Mouse (Mus musculus) macrophage (primary cell): ENCODE results near the gene Magi1. TPM values are rescaled to one million over a fixed set of nuclear protein-coding genes. Genes with fewer than 3 reads are reported as not detected.

Source experiments
- H3K27ac ChIP-seq: fragments of 350-480 bp; formaldehyde crosslinking; 2 replicates; pipeline ENCODE4 v1.9.0; 2021
- H3K36me3 ChIP-seq: fragments of 350-480 bp; formaldehyde crosslinking; 2 replicates; pipeline ENCODE4 v1.9.0; 2021; ENCODE audit errors: inconsistent target
- H3K4me3 ChIP-seq: fragments of 350-480 bp; formaldehyde crosslinking; 2 replicates; pipeline ENCODE4 v1.9.0; 2021; ENCODE audit errors: inconsistent target
- H3K79me2 ChIP-seq: fragments of 350-480 bp; formaldehyde crosslinking; 2 replicates; pipeline ENCODE4 v1.9.0; 2021; ENCODE audit errors: inconsistent target
- WGBS: methylation state at CpG from one replicate; pipeline ENCODE4 v1.1.7; 2026; ENCODE audit warnings: inconsistent platforms; ENCODE audit not compliant: missing documents; 5-methylcytosine and 5-hydroxymethylcytosine counted together
- polyA plus RNA-seq: library from polyadenylated mRNA; stranded (reverse); fragments of 250-400 nt; gene quantifications from 3 replicates; pipeline ENCODE4 v1.2.4, GENCODE M21; 2018; ENCODE audit warnings: inconsistent platforms

Magi1 gene
- polyA plus RNA-seq, 1 experiment from 2014 or later = 0.14 TPM

GRCm38 (mm10) chr6:94107401-94108107, 176.2 kb downstream of the Magi1 start:
- 75% methylated on average over 11 of the region's 11 CpGs for WGBS
- no peaks in the 10 kb centered on the region for H3K79me2 ChIP-seq
- H3K27ac ChIP-seq = no peak overlapping the region
- no peak overlapping the region for H3K4me3 ChIP-seq
- H3K36me3 ChIP-seq = no peaks in the 10 kb centered on the region

DNA sequence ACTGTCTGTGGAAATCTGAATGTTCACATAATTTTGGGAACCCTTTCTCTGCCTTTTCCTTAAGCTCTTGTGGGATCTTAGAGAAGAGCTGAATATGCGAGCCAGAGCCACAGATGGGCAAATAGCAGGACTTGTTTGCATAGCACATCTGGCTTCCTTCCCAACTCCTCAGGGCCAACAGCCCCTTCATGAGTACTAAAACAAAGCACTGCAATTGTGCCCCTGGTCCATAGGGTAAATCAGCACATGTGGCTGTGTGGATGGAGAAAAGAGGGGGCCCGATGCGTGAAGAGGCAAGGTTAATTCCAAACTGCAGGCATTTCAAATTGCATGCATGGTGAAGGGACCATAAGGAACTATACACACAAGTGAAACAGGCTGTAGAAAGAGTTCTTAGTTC, 180.1 kb downstream of the Magi1 start:
- H3K4me3 ChIP-seq = no peak overlapping the region
- no peaks in the 10 kb centered on the region for H3K79me2 ChIP-seq
- 90% methylated on average over 3 of the region's 3 CpGs for WGBS
- no peak overlapping the region for H3K27ac ChIP-seq
- no peaks in the 10 kb centered on the region for H3K36me3 ChIP-seq

DNA sequence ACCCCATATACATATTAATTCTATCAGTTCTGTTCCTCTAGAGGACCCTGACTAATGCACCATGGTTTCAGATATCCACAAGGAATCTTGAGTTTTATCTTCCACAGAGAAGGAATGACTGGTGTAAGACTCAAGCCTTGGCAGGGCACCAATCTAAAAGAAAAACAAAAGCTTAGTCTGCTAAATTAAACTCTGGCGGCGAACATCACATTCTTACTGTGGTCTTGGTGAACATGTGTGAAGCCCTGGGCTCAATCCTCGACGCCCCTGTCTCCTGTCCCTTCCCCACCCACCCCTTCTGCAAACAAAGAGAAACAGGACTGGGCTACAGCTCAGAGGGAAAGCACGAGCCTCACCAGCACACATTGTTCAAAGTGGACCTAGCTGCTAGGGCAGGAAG, 182.5 kb downstream of the Magi1 start:
- WGBS = 82% methylated on average over 5 of the region's 5 CpGs
- no peak overlapping the region for H3K27ac ChIP-seq

GRCm38 (mm10) chr6:94094924-94095685, 188.6 kb downstream of the Magi1 start:
- H3K27ac ChIP-seq = no peak overlapping the region
- 71% methylated on average over 4 of the region's 4 CpGs for WGBS
- H3K36me3 ChIP-seq = no peaks in the 10 kb centered on the region
- no peak overlapping the region for H3K4me3 ChIP-seq
- H3K79me2 ChIP-seq = no peaks in the 10 kb centered on the region

More for the DNA sequence above, 182.5 kb downstream of the Magi1 start:
- Histone ChIP-seq H3K36me3 (no peaks in the 10 kb centered on the region), H3K79me2 (no peaks in the 10 kb centered on the region), H3K4me3 (no peak overlapping the region)

GRCm38 (mm10) chr6:94092969-94093597, 190.6 kb downstream of the Magi1 start:
- no peak overlapping the region for H3K4me3 ChIP-seq
- no peaks in the 10 kb centered on the region for H3K36me3 ChIP-seq
- no peak overlapping the region for H3K27ac ChIP-seq
- H3K79me2 ChIP-seq = no peaks in the 10 kb centered on the region
- WGBS = 75% methylated on average over 7 of the region's 8 CpGs

DNA sequence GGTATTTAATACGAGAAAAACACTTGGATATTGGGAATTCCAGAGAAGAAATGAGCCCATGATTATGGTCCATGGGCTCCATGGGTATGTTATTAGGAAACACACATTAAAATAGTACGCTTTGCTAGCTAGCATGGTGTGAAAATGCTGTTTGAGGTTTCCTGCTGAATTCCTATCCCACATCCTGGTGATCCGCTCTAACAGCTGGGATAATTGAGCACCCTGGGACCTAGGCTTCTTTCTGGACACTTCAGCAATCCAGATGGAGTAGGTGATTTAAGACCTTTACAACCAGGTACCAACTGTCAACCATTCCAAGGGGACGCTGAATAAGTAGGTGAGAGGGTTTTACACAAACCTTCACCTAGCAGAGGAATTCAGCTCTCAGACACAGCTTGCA, 191.2 kb downstream of the Magi1 start:
- H3K4me3 ChIP-seq = no peak overlapping the region
- no peak overlapping the region for H3K27ac ChIP-seq
- H3K79me2 ChIP-seq = no peaks in the 10 kb centered on the region
- no peaks in the 10 kb centered on the region for H3K36me3 ChIP-seq
- WGBS = 92% methylated on average over 4 of the region's 4 CpGs

- Histone ChIP-seq H3K79me2 (no peaks in the 10 kb centered on the region), H3K27ac (no peak overlapping the region), H3K4me3 (no peak overlapping the region), H3K36me3 (no peaks in the 10 kb centered on the region)
- 42% methylated on average over 2 of the region's 2 CpGs for WGBS
Measured at GRCm38 (mm10) chr6:94086855-94087254, 196.9 kb downstream of the Magi1 start.

DNA sequence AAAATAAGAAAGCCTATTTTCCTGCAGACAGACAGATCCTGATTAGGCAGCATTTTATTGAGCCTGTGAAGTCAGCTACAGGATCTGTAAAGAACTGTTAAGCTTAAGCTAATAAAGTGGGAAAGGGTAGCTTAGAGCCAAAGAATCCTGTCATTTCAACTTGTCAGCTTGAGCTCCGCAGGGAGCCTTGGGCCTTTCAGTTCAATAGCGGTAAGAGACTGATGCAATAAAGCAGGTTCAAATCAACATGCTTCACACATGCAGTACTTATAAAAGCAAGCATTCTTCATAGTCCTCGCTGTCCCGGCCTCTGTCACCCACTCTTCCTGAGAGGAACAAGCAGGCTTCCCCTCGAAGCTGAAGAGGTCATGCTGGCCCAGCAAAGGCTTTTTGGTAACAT, 199.0 kb downstream of the Magi1 start:
- WGBS = 80% methylated on average over 5 of the region's 5 CpGs
- H3K27ac ChIP-seq = no peak overlapping the region
- H3K36me3 ChIP-seq = no peaks in the 10 kb centered on the region
- H3K4me3 ChIP-seq = no peak overlapping the region
- no peaks in the 10 kb centered on the region for H3K79me2 ChIP-seq

DNA sequence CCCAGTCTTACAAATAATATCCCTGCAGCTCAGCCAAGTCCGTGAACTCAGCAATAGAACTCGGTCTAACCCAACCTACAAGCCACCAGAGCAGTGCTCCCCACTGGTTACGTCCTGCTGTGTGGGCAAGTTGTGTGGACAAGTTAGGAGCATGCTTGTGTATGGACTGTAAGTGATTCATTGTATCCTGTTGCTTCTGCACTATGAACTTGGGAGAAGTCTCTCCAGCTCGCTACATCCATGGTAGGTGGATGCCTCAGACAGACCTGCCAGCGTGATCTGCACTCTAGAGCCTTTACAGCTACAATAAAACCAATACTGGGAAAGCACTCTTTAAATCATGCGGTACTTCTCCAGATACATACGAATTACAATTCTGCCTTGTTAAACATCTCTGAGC, 200.3 kb downstream of the Magi1 start:
- WGBS = 93% methylated on average over 7 of the region's 7 CpGs
- H3K27ac ChIP-seq = no peak overlapping the region
- H3K4me3 ChIP-seq = no peak overlapping the region
- H3K79me2 ChIP-seq = no peaks in the 10 kb centered on the region
- H3K36me3 ChIP-seq = no peaks in the 10 kb centered on the region

DNA sequence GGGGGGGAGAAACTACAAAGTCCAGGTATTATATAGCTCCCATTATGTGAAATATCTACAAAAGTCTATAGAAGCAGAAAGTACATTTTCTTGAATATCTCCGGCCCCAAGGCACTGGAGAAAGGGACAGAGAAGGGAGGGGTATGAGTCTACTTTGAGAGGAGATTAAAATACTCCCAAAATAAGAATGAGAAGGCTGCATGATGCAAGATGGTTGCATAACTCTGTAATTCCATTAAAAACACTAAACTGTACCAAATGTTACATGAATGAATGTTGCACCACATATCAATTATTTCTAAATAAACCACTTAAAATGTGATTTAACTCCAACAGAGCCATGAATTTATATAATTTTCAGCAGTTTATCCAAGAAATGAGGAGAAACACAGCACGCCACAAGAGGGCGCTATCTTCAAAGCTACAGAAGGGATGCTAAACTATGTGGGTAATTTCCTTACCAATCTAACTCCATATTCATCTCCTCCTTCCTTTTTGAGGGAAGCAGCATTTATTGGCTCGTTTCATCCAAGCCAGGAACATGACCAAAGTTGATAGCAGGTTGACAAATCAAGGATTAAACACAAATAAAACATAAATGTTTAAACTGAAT, 202.7 kb downstream of the Magi1 start:
- Histone ChIP-seq H3K27ac (no peak overlapping the region), H3K79me2 (no peaks in the 10 kb centered on the region), H3K36me3 (no peaks in the 10 kb centered on the region), H3K4me3 (no peak overlapping the region)
- 15% methylated on average over 4 of the region's 4 CpGs for WGBS

- WGBS = 21% methylated on average over 8 of the region's 8 CpGs
Measured at GRCm38 (mm10) chr6:94078934-94079333, 204.8 kb downstream of the Magi1 start.

DNA sequence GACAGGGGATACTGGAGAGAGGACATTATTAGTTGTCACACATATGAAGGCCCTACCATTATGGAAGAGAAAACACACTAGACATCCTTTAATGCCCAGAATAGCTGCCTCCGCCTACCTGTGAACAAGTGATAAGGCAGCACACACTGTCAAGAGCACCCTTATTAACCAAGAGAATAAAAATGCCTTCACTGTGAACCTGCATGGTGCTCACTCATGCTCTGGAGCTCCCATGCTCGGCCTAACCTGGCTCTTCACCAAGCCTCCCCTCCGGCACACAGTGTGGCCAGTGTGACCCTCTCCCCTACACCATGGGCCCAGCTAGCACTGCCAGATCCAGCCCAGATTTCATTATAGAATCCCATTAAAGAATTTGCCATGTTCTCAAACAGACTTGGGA, 206.7 kb downstream of the Magi1 start:
- H3K79me2 ChIP-seq = no peaks in the 10 kb centered on the region
- H3K27ac ChIP-seq = no peak overlapping the region
- no peaks in the 10 kb centered on the region for H3K36me3 ChIP-seq
- H3K4me3 ChIP-seq = no peak overlapping the region
- 83% methylated on average over 3 of the region's 3 CpGs for WGBS

More at GRCm38 (mm10) chr6:94078934-94079333, 204.8 kb downstream of the Magi1 start:
- Histone ChIP-seq H3K36me3 (no peaks in the 10 kb centered on the region), H3K4me3 (no peak overlapping the region), H3K27ac (no peak overlapping the region), H3K79me2 (no peaks in the 10 kb centered on the region)

- H3K79me2 ChIP-seq = no peaks in the 10 kb centered on the region
- no peak overlapping the region for H3K4me3 ChIP-seq
- no peaks in the 10 kb centered on the region for H3K36me3 ChIP-seq
- 91% methylated on average over 3 of the region's 4 CpGs for WGBS
- H3K27ac ChIP-seq = no peak overlapping the region
Measured at GRCm38 (mm10) chr6:94075990-94076389, 207.7 kb downstream of the Magi1 start.

GRCm38 (mm10) chr6:94075228-94075627, 208.5 kb downstream of the Magi1 start:
- Histone ChIP-seq H3K36me3 (no peaks in the 10 kb centered on the region), H3K79me2 (no peaks in the 10 kb centered on the region), H3K4me3 (no peak overlapping the region), H3K27ac (no peak overlapping the region)
- WGBS = 66% methylated on average over 8 of the region's 8 CpGs

DNA sequence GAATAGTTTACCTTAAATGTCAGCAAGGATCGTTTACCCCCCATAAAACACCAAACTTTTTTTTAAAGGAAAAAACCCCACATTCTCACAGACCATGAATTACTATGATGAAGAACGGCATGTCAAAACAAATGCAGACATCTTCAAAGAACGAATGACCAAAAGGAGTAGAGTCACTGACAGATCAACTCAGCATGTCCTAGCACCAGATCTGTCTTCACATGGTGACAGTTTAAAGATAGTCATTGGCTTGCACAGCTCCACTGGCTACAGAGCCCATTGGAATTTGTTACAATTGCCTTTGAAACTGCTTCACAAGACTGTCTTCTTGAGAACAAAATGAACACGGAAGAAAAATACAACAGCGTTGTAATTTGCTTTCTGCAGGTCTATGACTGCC, 212.0 kb downstream of the Magi1 start:
- 77% methylated on average over 5 of the region's 5 CpGs for WGBS

More for the DNA sequence above, 212.0 kb downstream of the Magi1 start:
- H3K4me3 ChIP-seq = no peak overlapping the region
- H3K27ac ChIP-seq = no peak overlapping the region
- H3K79me2 ChIP-seq = no peaks in the 10 kb centered on the region
- H3K36me3 ChIP-seq = no peaks in the 10 kb centered on the region
